Mouse (Mus musculus) embryonic fibroblast, embryonic 13.5 days (primary cell): ENCODE measurements around the gene Rangap1.

Source experiments
- CTCF ChIP-seq: IDR thresholded peaks from 2 replicates; pipeline ENCODE4 v1.5.1; 2011; ENCODE audit warnings: mild to moderate bottlenecking, control low read depth, low read length, moderate library complexity, borderline replicate concordance; ENCODE audit not compliant: insufficient read depth
- POLR2A ChIP-seq: IDR thresholded peaks from 2 replicates; pipeline ENCODE4 v1.6.1; 2011; ENCODE audit warnings: low read depth, mild to moderate bottlenecking, control low read depth, low read length, moderate library complexity

DNA sequence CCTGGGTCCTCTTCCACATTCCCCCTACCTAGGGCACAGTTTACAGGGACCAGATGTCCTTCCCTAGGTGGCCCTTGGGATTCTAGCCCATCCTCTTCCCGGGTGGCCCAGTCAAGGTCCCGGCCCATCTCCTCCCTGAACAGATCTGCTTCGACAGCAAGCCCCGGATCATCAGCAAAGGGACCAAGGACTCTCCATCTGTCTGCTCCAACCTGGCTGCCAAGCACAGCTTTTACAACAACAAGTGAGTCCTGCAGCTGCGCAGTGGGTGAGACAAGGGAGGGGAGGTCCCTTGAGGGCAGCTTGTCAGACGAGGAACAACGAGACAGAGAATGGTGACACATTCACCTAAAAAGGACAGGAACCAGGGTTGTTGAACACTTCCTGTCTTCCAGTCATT, 36.5 kb upstream of the Rangap1 start:
- TF ChIP-seq POLR2A (no peak), CTCF (no peak)
